Mouse (Mus musculus) left cerebral cortex, postnatal 10 days (tissue): Measurements from ENCODE around the gene Cytip. TPM values are rescaled to one million over a fixed set of nuclear protein-coding genes. Genes with fewer than 3 reads are reported as not detected.

Source experiments
- DNase-seq, 2 experiments: peaks; one replicate each; pipeline ENCODE4 v3.0.0; 2021 to 2022; ENCODE audit warnings: low spot score in 2 of 2, mixed read lengths in 1 of 2; ENCODE audit errors: extremely low spot score in 1 of 2
- intact Hi-C: fragments of 180-260 bp; cut with DNase I; formaldehyde crosslinking; loops from one replicate; pipeline ENCODE4 v1.15.1; 2025
- total RNA-seq, 2 experiments: library from RNA; stranded (reverse); gene quantifications; 2 replicates each; pipeline ENCODE4 v1.2.3; 2021

Cytip gene
- total RNA-seq, 2 experiments from 2014 or later = 0.09 to 0.20 TPM

- intact Hi-C loops = no loop called here
- no peak for DNase-seq
Measured at GRCm38 (mm10) chr2:58167654-58168053, 27.7 kb downstream of the Cytip start.

- intact Hi-C loops = no loop called here
- no peak for DNase-seq
Measured at GRCm38 (mm10) chr2:58166764-58167163, 28.6 kb downstream of the Cytip start.

GRCm38 (mm10) chr2:58163457-58164181 lies 31.7 kb downstream of the Cytip start:
- intact Hi-C loops = no loop called here
- no peak for DNase-seq

GRCm38 (mm10) chr2:58161813-58162212 lies 33.5 kb downstream of the Cytip start:
- intact Hi-C loops = no loop called here
- no peak for DNase-seq

GRCm38 (mm10) chr2:58160541-58161307 lies 34.6 kb downstream of the Cytip start:
- DNase-seq = no peak
- intact Hi-C loops = no loop called here

GRCm38 (mm10) chr2:58159880-58160279 lies 35.5 kb downstream of the Cytip start:
- no peak for DNase-seq
- intact Hi-C loops = no loop called here

GRCm38 (mm10) chr2:58159121-58159520 lies 36.2 kb downstream of the Cytip start:
- intact Hi-C loops = no loop called here
- DNase-seq = no peak

GRCm38 (mm10) chr2:58158539-58158938 lies 36.8 kb downstream of the Cytip start:
- no peak for DNase-seq
- intact Hi-C loops = no loop called here

GRCm38 (mm10) chr2:58158107-58158506 lies 37.2 kb downstream of the Cytip start:
- intact Hi-C loops = no loop called here

GRCm38 (mm10) chr2:58157466-58157865 lies 37.9 kb downstream of the Cytip start:
- intact Hi-C loops = no loop called here
- DNase-seq = no peak

More at GRCm38 (mm10) chr2:58158107-58158506, 37.2 kb downstream of the Cytip start:
- no peak for DNase-seq

- DNase-seq = no peak
- intact Hi-C loops = no loop called here
Measured at GRCm38 (mm10) chr2:58156495-58157392, 38.6 kb downstream of the Cytip start.

- intact Hi-C loops = no loop called here
- no peak for DNase-seq
Measured at GRCm38 (mm10) chr2:58156108-58156415, 39.3 kb downstream of the Cytip start.

GRCm38 (mm10) chr2:58155271-58156107 lies 39.8 kb downstream of the Cytip start:
- intact Hi-C loops = no loop called here
- DNase-seq = no peak

- intact Hi-C loops = no loop called here
- DNase-seq = no peak
Measured at GRCm38 (mm10) chr2:58154555-58154954, 40.8 kb downstream of the Cytip start.

GRCm38 (mm10) chr2:58153742-58154141 lies 41.6 kb downstream of the Cytip start:
- intact Hi-C loops = no loop called here
- no peak for DNase-seq

- no peak for DNase-seq
- intact Hi-C loops = no loop called here
Measured at GRCm38 (mm10) chr2:58149983-58150405, 45.3 kb downstream of the Cytip start.

GRCm38 (mm10) chr2:58146572-58146971 lies 48.8 kb downstream of the Cytip start:
- DNase-seq = no peak
- intact Hi-C loops = no loop called here

GRCm38 (mm10) chr2:58140531-58140930 lies 54.8 kb downstream of the Cytip start:
- intact Hi-C loops = no loop called here
- no peak for DNase-seq

GRCm38 (mm10) chr2:58138611-58139010 lies 56.7 kb downstream of the Cytip start:
- intact Hi-C loops = no loop called here
- DNase-seq = no peak
